Mouse (Mus musculus) c-Kit-positive CD71-positive TER-119-negative erythroid progenitor cells, embryonic 14.5 days (primary cell): Measurements from ENCODE around the gene Spag7.

Experiments
- DNase-seq: peaks from one replicate; pipeline ENCODE4 v3.0.0-alpha.2; 2013; ENCODE audit warnings: low read depth

Gene Spag7

DNA sequence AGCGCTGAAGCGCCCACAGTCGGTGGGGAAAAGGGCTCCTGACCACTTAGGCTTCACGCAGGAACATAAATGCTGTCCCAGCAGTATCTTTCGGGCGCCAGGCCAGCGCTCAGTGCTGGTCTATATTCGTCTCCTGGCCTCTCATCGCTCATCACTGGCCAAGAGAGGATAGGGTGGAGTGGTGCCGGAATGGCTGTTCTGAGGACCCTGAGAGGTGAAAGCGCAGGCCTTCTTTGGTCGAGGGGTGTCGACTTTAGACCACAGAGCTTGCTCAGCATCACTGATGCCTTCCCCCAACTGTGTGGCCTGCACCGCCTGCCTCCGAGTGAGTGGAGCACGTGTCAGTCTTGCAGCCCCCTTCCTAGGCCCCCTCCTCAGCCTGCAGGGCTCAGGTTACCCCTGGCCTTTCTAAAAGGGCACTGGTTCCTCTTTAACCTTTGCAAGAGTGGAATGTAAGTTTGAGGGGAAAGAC lies 12.7 kb downstream of the Spag7 start:
- no peak for DNase-seq

DNA sequence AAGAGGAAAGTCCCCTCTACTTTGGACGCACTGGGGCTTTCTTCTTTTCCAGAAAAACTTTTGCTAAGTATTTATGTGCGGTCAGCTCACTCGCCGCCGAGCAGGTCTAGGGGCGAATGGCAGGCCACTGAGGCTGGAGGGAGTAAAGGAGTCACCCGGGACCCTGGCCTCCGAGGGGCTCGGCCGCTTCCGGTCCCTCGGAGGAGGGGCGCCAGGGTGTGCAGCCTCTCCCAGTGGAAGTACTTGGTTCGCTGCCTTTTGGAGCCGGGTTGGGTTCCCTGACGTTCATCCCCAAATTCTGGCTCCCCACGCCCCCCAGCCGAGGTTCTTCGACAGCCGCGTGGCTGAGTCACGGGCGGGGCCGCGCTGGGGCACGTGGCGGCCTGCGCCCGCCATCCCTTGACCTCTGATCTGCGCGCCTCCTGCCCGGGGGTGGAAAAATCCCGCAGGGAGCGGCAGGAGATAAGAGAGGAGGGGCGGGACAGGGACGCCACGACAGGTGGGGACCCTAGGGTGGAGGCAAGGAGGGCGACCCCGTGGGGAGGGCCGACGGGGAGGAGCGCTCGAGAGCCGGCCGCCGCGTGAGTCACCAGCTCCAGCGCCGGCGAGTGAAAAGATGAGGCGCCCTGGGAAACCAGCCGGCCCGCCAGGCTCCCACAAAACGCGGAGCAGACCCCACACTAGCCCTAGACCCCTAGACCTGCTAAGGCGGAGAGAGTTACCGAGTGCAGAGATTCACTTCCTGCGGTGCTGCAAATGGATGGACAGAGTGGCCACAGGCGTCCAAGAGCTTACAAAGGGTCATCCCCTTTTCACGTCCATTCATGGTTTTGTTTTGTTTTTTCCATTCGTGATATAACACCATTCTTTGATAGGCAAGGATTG lies 13.4 kb downstream of the Spag7 start:
- DNase-seq, result no peak

DNA sequence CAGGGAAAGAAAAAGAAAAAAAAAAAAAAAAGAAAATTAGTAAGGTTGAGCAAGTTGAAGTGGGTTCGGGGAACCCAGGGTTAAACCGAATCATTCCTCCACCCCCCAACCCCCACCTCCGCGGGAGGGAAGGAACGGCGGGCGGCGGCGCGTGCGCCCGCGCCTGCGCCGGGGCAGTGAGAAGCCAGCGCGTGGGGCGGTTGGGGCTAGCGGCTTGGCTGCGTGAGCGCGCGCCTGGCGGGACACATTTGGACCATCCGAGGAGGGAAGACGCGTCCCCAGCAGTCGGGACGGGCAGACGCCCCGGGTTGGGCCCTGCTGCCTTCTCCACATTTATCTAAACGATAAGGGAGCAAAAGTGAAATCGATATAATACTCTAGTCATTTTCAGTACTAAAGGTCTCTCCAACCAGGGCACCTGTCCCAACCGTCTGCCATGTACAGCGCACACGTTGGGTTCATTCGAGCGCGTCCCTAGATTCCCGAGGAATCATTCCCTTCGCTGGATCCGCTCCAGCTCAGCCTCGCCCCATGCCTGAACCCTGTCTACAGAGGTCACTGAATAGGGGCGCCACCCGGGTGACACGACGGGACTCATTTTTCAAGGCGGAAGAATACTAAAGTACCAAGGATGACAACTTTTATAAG lies 14.2 kb downstream of the Spag7 start:
- no peak for DNase-seq

DNA sequence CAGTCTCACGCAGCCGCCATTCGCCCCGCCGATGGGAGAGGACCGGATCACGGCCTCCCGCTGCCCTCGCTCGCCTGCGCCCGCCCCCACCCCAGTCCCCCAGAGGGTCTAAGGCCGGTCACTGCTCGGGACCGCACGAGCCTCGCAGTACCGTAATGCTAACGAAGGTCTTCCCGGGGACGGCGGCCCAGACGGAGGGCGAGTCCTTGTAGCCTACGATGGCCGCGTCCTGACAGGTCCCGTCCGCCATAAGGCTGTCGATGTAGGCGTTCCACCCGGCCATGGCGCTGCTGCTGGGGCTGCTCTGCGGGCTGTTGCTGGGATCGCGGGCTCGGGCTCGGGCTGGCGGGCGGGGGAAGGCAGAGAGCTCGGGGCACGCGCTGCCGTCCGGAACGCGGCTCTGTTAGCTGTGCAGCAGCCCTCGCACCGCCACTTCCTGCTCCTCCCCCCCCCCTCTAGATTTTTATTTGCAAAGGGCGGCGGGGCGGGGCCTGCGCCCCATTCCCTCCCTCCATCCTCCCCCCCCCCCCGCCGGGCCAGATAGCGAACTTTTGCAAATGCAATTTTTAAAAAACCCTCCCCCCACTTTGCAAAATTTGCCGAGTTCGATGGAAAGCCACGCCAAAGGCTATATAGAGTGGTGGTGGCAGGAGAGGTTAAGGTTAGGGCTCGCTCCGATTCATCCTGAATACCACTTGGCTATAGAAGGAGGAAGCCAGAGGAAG lies 14.9 kb downstream of the Spag7 start, which contains the start of gene Pfn1:
Gene Pfn1 (minus strand): TSS at position 447 of the 725 bp plus-strand sequence.
- no peak for DNase-seq

DNA sequence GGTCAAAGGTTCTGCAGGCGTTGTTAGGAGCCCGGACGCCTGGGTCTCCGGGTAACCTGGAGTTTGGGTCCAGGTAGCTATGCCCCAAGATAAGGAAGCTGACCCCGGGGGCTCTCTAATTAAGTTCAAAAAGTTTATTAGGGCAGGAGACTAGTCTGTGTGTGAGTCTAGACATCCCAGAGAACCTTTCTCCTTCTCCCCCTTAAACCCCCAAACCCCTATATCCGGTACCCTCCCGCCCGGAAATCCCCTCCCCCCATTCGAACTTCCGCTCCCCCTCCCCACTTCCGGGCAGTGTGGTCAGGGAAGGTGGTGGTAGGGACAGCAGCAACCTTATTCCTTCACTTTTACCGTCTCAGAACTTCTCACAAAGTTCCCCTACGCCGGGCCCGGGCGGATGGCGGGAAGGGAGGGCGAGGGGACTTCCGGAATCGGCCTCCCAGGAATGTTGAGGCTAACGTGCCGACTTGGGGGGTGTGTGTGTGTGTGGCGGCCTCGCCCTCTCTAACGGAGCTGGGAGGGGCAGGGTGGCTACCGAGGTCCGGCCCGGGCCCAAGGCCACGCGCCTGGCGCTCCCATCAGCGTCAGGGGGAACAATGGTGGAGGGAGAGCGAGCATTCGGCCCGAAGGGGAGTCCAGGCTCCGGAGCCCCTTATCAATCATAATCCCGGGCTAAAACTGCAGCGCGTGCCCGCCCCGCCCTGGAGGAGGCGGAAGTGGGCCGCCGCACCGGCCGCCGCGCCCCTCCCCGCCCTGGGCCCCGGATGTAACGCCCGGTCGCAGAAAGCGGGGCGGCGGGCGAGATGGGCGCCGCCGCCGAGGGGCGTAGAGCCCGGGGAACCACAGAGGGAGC lies 15.6 kb downstream of the Spag7 start:
- DNase-seq, result no peak

DNA sequence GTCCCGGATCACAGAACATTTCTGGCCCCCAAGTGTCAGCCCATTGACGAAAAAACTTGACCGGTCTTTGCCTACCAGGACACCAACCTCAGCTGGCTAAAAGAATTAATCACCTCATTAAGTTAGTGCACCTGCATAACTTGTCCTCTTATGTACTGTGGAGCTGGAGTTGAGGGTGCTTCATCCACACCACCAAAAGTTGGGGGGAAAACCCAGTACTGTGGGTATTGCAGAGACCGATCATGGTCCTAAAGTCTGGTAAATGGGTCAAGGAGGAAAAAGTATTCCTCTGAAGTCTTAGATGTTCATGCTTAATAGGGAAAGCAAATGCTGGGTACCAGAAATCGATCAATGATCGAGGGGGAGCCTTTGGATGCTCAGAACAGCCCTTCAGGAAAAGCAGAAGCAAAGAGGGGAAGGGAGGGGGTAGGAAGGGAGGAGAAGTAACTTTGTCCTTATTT lies 16.3 kb downstream of the Spag7 start:
- no peak for DNase-seq

DNA sequence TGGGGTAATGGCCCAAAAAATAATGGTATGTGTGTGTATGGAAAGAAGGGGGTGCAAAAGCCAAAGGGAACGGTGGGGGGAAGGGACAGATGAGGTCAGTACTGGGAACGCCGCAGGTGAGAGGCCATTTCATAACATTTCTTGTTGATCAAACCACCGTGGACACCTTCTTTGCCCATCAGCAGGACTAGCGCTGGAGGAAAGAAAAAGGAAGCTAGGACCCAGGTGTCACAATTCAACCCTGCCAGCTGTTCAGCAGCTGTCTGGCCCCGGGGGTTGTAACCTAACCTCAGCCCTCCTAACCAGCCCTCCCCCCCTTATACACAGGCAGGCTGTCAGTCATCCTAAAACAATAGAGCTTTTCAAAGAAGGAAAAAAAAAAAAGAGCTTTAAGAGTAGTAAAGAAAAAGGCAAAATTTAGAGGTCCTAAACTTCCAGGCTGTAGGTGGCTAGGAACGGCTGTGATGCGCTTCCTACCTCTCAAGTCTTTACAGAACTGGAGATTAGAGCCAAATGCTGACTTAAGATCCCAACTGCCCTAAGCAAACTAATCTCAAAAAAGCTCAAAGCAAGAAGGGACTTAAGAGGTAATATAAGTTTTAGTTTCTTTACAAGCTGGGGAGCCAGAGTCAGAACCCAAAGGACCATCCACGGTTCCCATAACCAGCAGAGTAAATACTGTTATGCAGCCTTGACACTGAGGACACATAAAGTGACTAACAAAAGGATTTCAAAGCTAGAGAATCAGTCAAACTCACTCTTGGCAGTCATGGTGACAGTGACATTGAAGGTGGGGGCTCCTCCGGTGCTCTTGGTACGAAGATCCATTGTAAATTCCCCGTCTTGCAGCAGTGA lies 17.0 kb downstream of the Spag7 start:
- no peak for DNase-seq

DNA sequence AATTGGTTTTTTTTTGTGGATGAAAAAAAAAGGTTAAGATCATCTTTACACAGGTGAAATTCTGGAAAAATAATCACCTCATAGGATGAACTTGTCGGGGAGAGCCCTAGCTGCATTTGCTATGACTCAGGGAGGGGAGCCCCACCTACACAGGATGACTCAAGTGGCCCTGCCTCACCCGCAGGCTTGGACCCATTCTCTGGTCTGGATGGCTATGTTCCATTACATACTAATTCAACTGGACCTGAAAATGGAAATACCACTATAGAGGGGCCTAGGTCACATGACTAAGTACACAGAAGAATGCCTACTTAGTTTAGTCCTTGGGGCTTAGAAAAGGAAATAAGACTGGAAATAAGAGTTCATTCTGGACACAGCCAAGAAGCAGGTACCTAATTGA lies 17.8 kb downstream of the Spag7 start:
- DNase-seq, result no peak

DNA sequence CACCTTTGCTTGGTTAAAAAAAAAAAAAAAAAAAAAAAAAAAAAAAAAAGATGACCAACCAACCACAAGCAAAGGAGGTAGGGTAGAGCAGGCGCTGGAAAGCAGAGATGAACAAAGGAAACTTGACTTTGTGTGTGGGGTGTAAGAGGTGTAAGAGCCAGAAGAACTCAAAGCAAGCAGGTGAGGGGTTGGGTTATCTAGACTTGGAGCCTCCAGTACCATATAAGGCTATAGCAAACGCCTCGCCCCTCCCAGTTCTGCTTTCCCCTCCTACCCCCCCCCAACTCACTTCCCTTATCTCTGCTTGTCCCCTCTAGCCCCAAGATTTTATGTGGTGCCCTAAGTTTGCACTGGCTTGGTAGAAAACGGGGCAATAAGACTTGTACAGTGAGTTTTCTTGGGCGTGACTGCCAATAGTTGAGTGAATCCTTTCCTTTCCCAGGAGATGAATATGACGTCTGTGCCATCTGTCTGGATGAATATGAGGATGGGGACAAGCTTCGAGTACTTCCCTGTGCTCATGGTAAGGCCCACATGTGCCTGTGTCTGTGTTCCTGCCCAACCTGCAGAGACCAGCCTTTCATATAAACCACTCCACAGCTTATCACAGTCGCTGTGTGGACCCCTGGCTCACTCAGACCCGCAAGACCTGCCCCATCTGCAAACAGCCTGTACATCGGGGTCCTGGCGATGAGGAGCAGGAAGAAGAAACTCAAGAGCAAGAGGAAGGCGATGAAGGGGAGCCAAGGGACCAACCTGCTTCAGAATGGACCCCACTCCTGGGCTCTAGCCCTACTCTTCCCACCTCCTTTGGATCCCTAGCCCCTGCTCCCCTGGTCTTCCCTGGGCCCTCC lies 18.7 kb downstream of the Spag7 start:
- DNase-seq, result no peak

DNA sequence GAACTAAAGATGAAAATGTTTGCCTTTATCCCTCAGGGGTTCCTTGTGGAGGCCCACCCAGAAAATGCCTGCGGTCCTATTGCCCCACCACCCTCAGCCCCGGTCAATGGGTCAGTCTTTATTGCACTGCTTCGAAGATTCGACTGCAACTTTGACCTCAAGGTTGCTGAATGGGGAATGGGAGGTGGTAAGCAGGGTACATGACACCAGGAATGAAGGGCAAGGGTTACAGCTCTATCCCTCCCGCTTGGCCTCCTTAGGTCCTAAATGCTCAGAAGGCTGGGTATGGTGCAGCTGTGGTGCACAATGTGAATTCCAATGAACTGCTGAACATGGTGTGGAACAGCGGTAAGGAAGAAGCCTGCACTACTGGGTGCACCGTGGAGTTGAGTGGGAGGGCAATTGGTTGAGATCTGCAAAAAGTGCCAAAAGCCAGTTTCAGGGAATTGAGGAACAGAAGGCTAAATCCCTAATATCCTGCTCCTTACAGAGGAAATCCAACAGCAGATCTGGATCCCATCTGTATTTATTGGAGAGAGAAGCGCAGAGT lies 20.0 kb downstream of the Spag7 start:
- DNase-seq, result no peak

DNA sequence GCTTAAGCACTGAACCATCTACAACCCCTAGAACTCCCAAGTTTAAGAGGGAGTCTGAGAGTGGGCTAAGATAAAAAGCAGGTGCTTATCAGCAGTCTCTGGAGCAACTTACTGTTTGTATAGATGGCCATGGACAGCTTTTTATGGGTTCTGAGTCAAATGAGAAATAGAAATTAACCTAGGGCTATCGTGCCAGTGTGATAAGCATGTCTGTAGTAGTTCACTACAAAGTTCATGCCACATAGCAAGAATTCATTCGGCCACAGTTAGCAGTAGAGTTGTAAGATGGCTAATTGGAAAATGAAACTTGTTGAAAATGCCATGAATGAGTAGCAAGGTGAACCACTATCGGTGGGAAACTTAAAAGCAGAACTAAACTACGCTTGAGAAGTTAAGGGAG lies 20.7 kb downstream of the Spag7 start:
- no peak for DNase-seq

DNA sequence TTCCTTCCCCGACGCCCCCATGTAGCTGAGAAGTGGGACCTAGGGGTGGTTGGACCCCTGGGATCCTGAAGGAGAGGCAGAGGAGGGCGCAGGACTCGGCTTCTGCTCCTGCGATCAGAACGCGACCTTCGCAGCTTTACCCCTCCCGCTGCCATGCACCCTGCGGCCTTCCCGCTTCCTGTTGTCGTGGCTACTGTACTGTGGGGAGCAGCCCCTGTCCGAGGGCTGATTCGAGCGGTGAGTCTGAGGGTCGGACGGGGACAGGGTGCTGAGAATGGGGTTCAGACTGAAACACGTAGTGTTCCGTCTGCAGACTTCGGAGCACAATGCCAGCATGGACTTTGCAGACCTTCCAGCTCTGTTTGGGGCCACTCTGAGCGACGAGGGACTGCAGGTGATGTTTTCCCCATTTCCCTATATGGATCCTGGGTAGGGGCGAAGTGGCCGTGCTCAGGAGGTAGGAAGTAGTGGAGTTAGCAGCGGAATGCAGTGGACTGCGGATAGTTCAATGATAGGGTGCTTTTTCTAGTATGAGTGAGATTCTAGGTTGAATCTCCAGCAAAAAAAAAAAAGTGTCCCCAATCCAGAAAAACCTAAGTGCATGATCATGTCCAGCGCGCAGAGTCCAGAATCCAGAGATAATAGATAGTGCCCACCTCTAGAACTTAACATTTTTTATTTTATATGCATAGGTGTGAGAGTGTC lies 21.3 kb downstream of the Spag7 start:
- DNase-seq, result no peak

DNA sequence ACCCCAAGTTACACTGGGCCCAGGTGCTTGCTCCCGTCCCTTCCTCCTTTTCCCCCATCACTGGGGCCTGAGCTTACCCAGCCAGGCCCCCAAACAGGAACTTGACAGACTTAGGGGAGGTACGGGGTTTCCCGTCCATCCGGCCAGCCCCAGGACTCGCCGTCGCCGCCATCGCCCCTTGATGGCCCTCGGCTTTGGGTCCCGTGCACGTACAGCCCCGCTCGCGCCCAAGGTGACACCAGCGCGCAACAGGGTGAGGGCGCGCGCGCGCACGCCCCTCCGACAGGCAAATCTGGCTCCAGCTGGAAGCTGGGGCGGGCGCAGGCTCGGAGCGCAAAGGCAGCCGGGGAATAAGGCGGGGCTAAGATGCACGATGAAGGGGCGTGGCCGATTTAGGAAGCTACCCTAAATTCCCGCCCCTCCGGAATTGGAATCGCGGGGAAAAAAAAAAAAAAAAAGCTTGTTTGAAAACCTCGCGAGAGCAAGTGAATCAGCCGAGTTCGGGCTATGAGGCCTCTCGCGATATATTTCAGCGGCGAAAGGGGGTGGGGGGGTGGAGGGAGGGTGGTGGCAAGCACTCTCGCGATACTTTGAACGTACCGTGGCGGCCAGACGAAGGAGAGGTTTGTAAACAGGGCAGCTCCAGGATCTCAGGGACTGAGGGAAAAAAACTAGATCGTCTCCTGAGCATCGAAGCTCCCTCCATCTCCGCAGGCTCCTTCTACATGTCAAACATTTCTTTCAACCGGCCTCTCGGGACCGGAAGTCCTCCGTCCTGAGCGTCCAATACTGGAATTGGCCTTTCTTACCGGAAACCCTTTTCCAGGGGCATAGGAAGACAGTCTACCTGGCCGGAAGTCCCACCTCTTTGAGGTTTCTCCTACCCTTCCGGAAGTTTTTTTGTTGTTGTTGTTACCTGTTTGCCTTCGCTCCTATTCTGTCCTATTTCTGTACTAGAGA lies 22.2 kb downstream of the Spag7 start, which contains the start of the genes Rnf167 and Slc25a11:
Gene Rnf167 (plus strand): TSS at position 545 of the 960 bp plus-strand sequence.
Gene Slc25a11 (minus strand): TSS at position 789 of the 960 bp plus-strand sequence.
- DNase-seq, result peak; percentile 99

DNA sequence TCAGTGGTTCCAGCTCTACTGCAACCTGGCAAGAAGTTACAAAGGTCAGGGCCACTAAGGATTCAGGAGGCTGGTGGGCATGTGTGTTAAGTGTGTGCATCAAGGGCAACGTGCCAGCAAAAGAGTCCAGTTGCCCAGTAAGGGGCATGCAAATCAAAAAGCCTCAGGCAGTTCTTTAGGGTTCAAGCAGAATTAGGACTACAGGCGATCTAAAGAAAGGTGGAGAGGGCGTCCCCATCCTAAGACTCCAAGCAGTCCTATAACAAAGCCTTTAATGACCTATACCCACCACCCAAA lies 23.0 kb downstream of the Spag7 start:
- no peak for DNase-seq

DNA sequence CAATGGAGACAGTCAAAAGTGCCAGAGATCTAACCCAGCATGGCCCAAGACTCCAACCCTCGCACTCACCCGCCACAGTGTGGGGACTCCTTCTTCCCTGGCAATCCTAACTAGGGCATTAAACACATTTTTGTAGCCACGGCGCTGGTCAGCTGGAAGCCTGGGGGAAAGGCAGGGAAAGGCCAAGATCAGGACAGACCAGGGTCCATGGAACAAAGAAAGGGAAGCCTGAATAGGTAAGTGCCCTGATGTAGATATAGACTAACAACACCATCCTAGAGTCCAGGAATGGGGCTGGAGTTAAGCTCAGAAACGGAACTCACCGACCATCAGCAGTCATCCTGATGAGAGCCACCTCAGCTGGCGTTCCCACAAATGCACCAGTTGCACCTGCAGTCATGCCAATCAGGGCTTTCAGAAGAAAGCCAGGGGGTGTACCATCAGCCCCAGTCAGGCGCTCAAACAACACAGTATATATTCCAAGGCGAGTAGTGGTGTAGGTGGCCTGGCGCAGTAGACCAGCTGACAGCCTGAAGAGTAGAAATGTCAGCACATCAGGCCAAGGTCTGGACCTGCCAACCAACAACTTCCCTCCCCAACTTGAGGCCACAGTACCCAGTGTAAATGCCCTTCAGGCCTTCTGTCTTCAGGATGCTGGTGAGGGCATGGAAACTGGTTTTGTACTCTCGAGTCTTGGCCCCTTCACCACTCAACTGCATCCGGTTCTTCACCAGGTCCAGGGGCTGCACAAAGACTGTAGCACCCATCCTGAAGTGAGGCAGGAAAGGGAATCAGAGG lies 23.6 kb downstream of the Spag7 start:
- DNase-seq, result no peak

DNA sequence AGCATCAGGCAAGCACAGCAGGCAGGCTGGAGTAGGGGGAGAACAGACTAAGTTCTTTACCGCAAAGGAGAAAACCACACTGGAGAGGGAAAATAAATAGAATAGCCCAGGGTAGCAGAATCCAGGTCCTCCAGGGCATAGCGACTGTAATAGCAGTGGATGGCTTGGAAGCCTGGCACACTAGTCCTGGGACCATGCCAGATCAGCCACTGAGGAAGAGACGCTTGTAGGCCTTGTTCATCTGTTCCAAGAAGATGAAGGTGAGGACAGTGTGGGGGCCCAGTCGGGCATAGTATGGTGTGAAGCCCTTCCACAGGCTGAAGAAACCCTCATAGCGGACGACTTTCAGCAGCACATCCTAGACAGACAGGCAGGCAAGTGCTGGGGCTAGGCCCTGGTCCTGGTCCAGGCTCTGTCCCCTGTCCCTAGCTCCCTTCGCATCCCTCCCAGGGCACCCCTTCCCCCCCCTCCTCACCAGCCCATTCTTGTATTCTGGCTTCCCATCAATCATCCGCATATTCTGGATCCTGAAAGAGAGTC lies 24.6 kb downstream of the Spag7 start:
- no peak for DNase-seq
